Mouse (Mus musculus): ENCODE measurements around the gene Herc1. TPM values are rescaled to one million over a fixed set of nuclear protein-coding genes. Genes with fewer than 3 reads are reported as not detected.

The Herc1 gene
- polyA plus RNA-seq, 1 experiment: 1.9 TPM

DNA sequence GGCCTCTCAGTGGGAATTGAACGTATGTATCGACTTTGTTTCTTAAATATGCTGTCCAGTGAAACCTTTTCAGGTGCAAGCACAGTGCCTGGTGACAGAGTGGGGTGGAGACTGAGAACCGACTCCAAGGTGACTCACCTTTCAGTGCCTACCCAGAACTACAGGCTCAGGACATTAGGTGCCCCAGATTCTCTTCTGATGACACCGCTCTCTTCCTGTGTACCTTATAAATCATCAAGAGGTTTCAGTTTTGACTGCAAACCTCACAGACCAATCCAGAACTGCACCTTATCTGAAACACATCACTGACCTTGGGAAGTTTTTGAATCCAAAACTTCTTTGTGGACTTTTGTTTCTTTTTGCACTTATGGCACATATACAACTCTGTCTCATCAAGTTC is 170.0 kb downstream of the Herc1 start:
- Histone ChIP-seq H3K36me3 (ENCODE audit: control insufficient read depth) (peaks cover 78% of the 10 kb centered on the region), H3K27me3 (ENCODE audit: control insufficient read depth) (no peaks in the 10 kb centered on the region), H3K4me1 (ENCODE audit: control insufficient read depth) (no peaks in the 10 kb centered on the region), H3K9me3 (ENCODE audit: control insufficient read depth, low read length) (no peaks in the 10 kb centered on the region), H3K4me3 (replicated peaks) (no peak overlapping the region)
- TF ChIP-seq TAL1 (IDR thresholded peaks at IDR 0.05; ENCODE audit: low read length) (no peak), GATA1 (IDR thresholded peaks at IDR 0.05; ENCODE audit: low read length) (no peak)

DNA sequence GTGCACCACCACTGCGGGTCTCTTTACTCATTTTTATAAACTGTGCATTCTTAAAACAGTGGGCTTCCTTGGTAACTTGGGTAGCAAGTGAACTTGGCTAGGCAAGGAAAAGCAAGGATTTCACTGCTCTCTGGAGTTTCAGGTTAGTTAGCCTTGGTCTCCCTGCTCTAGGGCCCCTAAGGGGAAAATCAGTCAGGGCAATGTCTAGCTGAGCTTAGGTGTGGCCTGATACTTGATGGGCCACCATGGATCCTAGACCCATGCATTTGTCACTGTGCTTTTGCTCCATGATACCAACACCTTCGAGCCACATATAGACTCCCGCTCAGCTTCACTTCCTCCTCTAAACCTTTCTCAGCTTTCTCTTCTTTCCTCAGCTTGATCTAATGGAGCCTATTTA is 171.3 kb downstream of the Herc1 start:
- H3K4me1 ChIP-seq (ENCODE audit: control insufficient read depth): no peaks in the 10 kb centered on the region
- H3K9me3 ChIP-seq (ENCODE audit: control insufficient read depth, low read length): no peaks in the 10 kb centered on the region
- no peaks in the 10 kb centered on the region for H3K27me3 ChIP-seq (ENCODE audit: control insufficient read depth)
- peaks cover 78% of the 10 kb centered on the region for H3K36me3 ChIP-seq (ENCODE audit: control insufficient read depth)
- TF ChIP-seq GATA1 (IDR thresholded peaks at IDR 0.05; ENCODE audit: low read length) (no peak), TAL1 (IDR thresholded peaks at IDR 0.05; ENCODE audit: low read length) (no peak)
- H3K4me3 ChIP-seq (replicated peaks): no peak overlapping the region

DNA sequence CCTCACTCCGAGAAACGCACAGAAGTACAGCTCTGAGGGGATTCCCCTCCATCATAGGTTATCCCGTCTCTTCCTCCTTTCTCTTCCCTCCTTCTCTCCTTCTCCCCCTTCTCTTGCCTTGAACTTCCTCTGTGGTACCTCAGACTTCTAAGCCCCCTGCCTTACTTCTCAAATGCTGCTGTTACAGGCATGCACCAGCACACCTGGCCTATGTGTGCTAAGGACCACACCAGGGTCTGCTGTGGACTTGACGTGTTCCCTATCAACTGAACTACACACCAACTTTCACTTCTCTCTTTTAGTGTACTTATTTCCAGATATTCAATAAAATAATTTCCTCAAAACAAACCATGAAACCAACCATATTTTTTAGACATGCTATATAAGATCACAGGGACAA is 192.5 kb downstream of the Herc1 start:
- no peak for TF ChIP-seq GATA1 (IDR thresholded peaks at IDR 0.05; ENCODE audit: low read length)
- no peak for TF ChIP-seq TAL1 (IDR thresholded peaks at IDR 0.05; ENCODE audit: low read length)
- Histone ChIP-seq H3K9me3 (ENCODE audit: control insufficient read depth, low read length) (no peaks in the 10 kb centered on the region), H3K27me3 (ENCODE audit: control insufficient read depth) (no peaks in the 10 kb centered on the region), H3K4me1 (ENCODE audit: control insufficient read depth) (no peaks in the 10 kb centered on the region), H3K4me3 (replicated peaks) (no peak overlapping the region), H3K36me3 (ENCODE audit: control insufficient read depth) (peaks cover 49% of the 10 kb centered on the region)

Other genes starting within 250 kb of the Herc1 start
- gene Snx1, start 223.9 kb upstream of the Herc1 start, polyA plus RNA-seq (2012): 11.0 and 14.6 TPM in 2 replicates
- 2.5 and 3.8 TPM in 2 replicates for gene Ciao2a, start 223.8 kb upstream of the Herc1 start, polyA plus RNA-seq (2012)
- 7.8 and 10.8 TPM in 2 replicates for gene Dapk2, start 192.2 kb upstream of the Herc1 start, polyA plus RNA-seq (2012)
- 0.01 and 0.02 TPM in 2 replicates for gene Fbxl22, start 164.1 kb downstream of the Herc1 start, polyA plus RNA-seq (2012)
- 0.30 and 0.53 TPM in 2 replicates for gene Usp3, start 242.7 kb downstream of the Herc1 start, polyA plus RNA-seq (2012)